ENCODE assay signal across 8 mouse cellular contexts in the genomic region with DNA sequence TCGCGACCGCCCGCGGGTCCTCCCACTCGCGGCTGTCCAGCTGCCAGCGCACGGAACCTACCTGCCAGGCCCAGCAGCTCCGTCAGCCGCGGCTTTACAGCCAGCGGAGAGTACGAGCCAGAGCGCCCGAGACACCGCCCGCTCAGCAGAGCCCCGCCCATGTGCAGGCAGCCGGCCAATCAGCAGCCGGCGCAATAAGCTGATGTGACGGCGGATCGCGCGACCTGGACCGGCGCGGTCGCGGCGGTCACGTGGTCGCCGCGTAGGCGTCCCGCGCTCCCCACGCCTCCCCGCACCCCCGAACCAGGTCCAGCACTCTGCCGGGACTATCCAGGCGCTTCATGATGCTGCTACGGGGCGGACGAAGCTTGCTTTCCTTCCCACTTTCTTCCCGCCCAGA. TPM values are rescaled to one million over a fixed set of nuclear protein-coding genes. Genes with fewer than 3 reads are reported as not detected.
DNase-seq lines count a peak whose midpoint lies in the region; ATAC-seq lines count a peak whose summit lies in the region.

TSS of gene Sc5d (minus strand) at position 112 of the 400 bp plus-strand sequence.

- ATAC-seq in common myeloid progenitor, adult 5-6 weeks (replicated peaks; ENCODE audit: low read depth, poor library complexity, severe bottlenecking) = peak; percentile 99

- peaks cover 36% of the 10 kb centered on the region for H3K4me1 ChIP-seq in megakaryocyte, embryonic 14.5 days

- peaks cover 2% of the 10 kb centered on the region for H3K27me3 ChIP-seq in megakaryocyte, embryonic 14.5 days (replicated peaks)

- no peaks in the 10 kb centered on the region for H3K9me3 ChIP-seq in megakaryocyte, embryonic 14.5 days

- DNase-seq in ZHBTc4 (ENCODE audit: low read depth, low spot score) = peak; percentile 97
- peak; percentile 93 to 96 for DNase-seq in gastrocnemius, adult 8-10 months (ENCODE audit: low spot score in 2 of 2)
- peak; percentile 42 for DNase-seq in hindlimb bud, embryonic 11.5 days (ENCODE audit: extremely low spot score, low read depth, low spot score)
- DNase-seq in left cerebral cortex, adult 8-10 months (ENCODE audit: low spot score in 2 of 2) = peak; percentile 84 to 96
- peak; percentile 97 for DNase-seq in right cerebral cortex, postnatal 10 days (ENCODE audit: low spot score in 2 of 2)
- DNase-seq in urinary bladder, postnatal 25 days (ENCODE audit: low spot score) = peak; percentile 93

- peaks cover 29% of the 10 kb centered on the region for H3K36me3 ChIP-seq in megakaryocyte, embryonic 14.5 days (replicated peaks; ENCODE audit: low read length)

- H3K4me3 ChIP-seq in megakaryocyte, embryonic 14.5 days (replicated peaks) = peak within 1 kb of the TSS; percentile 93

RNA-seq across cellular contexts. Expression of gene Sc5d, which starts in this region (rescaled TPM):
- 14.8 and 17.2 TPM in 2 replicates for total RNA-seq in common myeloid progenitor, adult 5-6 weeks (2017)
- 10 to 100 TPM; 21.0 to 25.9 (median 23.6) TPM for total RNA-seq in gastrocnemius, adult 8-10 months (2022)
- total RNA-seq in left cerebral cortex, adult 8-10 months (2022) = 10 to 100 TPM; 56.7 to 61.3 (median 58.7) TPM
- 0.34 and 0.57 TPM in 2 replicates for polyA plus RNA-seq in megakaryocyte, embryonic 14.5 days (2012; ENCODE audit: insufficient read depth, low replicate concordance)

Comparison
In these comparisons a context has a peak if more than half of its experiments do, and no peak if none do; other contexts are left out.
1. Peak in every context shown above with its lines: DNase-seq, ATAC-seq and H3K4me3 ChIP-seq.
2. DNase-seq: peak in every context shown above with its lines; median percentile 97 in ZHBTc4; 97 in right cerebral cortex, postnatal 10 days; 94 in gastrocnemius, adult 8-10 months; 93 in urinary bladder, postnatal 25 days; 90 in left cerebral cortex, adult 8-10 months; 42 in hindlimb bud, embryonic 11.5 days.